Mouse (Mus musculus): ENCODE measurements around the gene Ndufaf3. TPM values are rescaled to one million over a fixed set of nuclear protein-coding genes. Genes with fewer than 3 reads are reported as not detected.
"Not testable (repeated sequence)": the region's sequence is repeated elsewhere in the genome, so short reads cannot be mapped to it uniquely, and the experiment has no call there.

Gene Ndufaf3
- 50.1 and 53.2 TPM in 2 replicates for polyA plus RNA-seq (2014; fragmentation: Nextera tagmentation; extraction: Ambion mirVana)

GRCm38 (mm10) chr9:108566815-108567776 lies at the start of gene Ndufaf3:
Gene Ndufaf3, minus strand, starts transcription at chr9:108567434.
- H3K4me2 ChIP-seq (ENCODE audit: low read depth, low read length, severe bottlenecking), result peak within 1 kb of the TSS; percentile 99
- no peaks in the 10 kb centered on the region for H3K9me3 ChIP-seq (ENCODE audit: control insufficient read depth, low read length)
- peaks cover 19% of the 10 kb centered on the region for H3K4me1 ChIP-seq (replicated peaks; ENCODE audit: control insufficient read depth, insufficient read depth, low read length)
- no peaks in the 10 kb centered on the region for H3K27me3 ChIP-seq (ENCODE audit: control insufficient read depth, insufficient read depth, low read length)
- H3K36me3 ChIP-seq (ENCODE audit: control insufficient read depth, insufficient read depth, low read length), result peaks cover 12% of the 10 kb centered on the region
- WGBS, result under 1% methylated on average over 71 of the region's 73 CpGs
- H3K9ac ChIP-seq (ENCODE audit: low read length), result peak within 1 kb of the TSS; percentile 87
- peak; percentile 80 for ATAC-seq (replicated peaks; ENCODE audit: low FRiP score)
- H3K27ac ChIP-seq (ENCODE audit: low read depth, low read length), result peak within 1 kb of the TSS; percentile 88
- DNase-seq (ENCODE audit: low spot score), result peak; percentile 97
- peak within 1 kb of the TSS; percentile 69 for H3K4me3 ChIP-seq (ENCODE audit: low read depth, low read length)

- H3K9ac ChIP-seq (ENCODE audit: low read length), result no peak overlapping the region
- H3K27ac ChIP-seq (ENCODE audit: low read depth, low read length), result no peak overlapping the region
- no peaks in the 10 kb centered on the region for H3K9me3 ChIP-seq (ENCODE audit: control insufficient read depth, low read length)
- H3K4me1 ChIP-seq (replicated peaks; ENCODE audit: control insufficient read depth, insufficient read depth, low read length), result no peaks in the 10 kb centered on the region
- no peaks in the 10 kb centered on the region for H3K27me3 ChIP-seq (ENCODE audit: control insufficient read depth, insufficient read depth, low read length)
- ATAC-seq (replicated peaks; ENCODE audit: low FRiP score) (no peak), DNase-seq (ENCODE audit: low spot score) (no peak)
- whole genome bisulfite sequencing, result 96% methylated on average over 10 of the region's 10 CpGs
- no peak overlapping the region for H3K4me2 ChIP-seq (ENCODE audit: low read depth, low read length, severe bottlenecking)
- H3K4me3 ChIP-seq (ENCODE audit: low read depth, low read length), result no peak overlapping the region
- no peaks in the 10 kb centered on the region; the same call in 1 of the 2 replicates for H3K36me3 ChIP-seq (ENCODE audit: control insufficient read depth, insufficient read depth, low read length)
These were observed 44.3 kb upstream of the Ndufaf3 start for GRCm38 (mm10) chr9:108611488-108611887.

GRCm38 (mm10) chr9:108608889-108609288 lies 41.7 kb upstream of the Ndufaf3 start:
- Histone ChIP-seq H3K27me3 (ENCODE audit: control insufficient read depth, insufficient read depth, low read length) (no peaks in the 10 kb centered on the region), H3K27ac (ENCODE audit: low read depth, low read length) (no peak overlapping the region), H3K36me3 (ENCODE audit: control insufficient read depth, insufficient read depth, low read length) (no peaks in the 10 kb centered on the region; the same call in 1 of the 2 replicates), H3K4me1 (replicated peaks; ENCODE audit: control insufficient read depth, insufficient read depth, low read length) (no peaks in the 10 kb centered on the region), H3K4me3 (ENCODE audit: low read depth, low read length) (no peak overlapping the region), H3K4me2 (ENCODE audit: low read depth, low read length, severe bottlenecking) (no peak overlapping the region), H3K9me3 (ENCODE audit: control insufficient read depth, low read length) (no peaks in the 10 kb centered on the region), H3K9ac (ENCODE audit: low read length) (no peak overlapping the region)
- 94% methylated on average over 4 of the region's 4 CpGs for WGBS
- ATAC-seq (replicated peaks; ENCODE audit: low FRiP score), result no peak
- DNase-seq (ENCODE audit: low spot score), result no peak

- H3K9ac ChIP-seq (ENCODE audit: low read length); H3K27me3 ChIP-seq (ENCODE audit: control insufficient read depth, insufficient read depth, low read length); H3K4me3 ChIP-seq (ENCODE audit: low read depth, low read length); ATAC-seq (replicated peaks; ENCODE audit: low FRiP score); H3K4me1 ChIP-seq (replicated peaks; ENCODE audit: control insufficient read depth, insufficient read depth, low read length); H3K4me2 ChIP-seq (ENCODE audit: low read depth, low read length, severe bottlenecking); H3K9me3 ChIP-seq (ENCODE audit: control insufficient read depth, low read length); H3K36me3 ChIP-seq (ENCODE audit: control insufficient read depth, insufficient read depth, low read length); H3K27ac ChIP-seq (ENCODE audit: low read depth, low read length); DNase-seq (ENCODE audit: low spot score): not testable (repeated sequence)
- 92% methylated on average over 5 of the region's 5 CpGs for WGBS
These were observed 40.7 kb upstream of the Ndufaf3 start for GRCm38 (mm10) chr9:108607929-108608328.

- DNase-seq (ENCODE audit: low spot score), result no peak
These were observed 34.8 kb upstream of the Ndufaf3 start for GRCm38 (mm10) chr9:108601986-108602385.

GRCm38 (mm10) chr9:108600011-108600410 lies 32.8 kb upstream of the Ndufaf3 start:
- no peaks in the 10 kb centered on the region for H3K9me3 ChIP-seq (ENCODE audit: control insufficient read depth, low read length)
- no peaks in the 10 kb centered on the region; the same call in 1 of the 2 replicates for H3K36me3 ChIP-seq (ENCODE audit: control insufficient read depth, insufficient read depth, low read length)
- 81% methylated on average over 2 of the region's 2 CpGs for WGBS
- H3K27me3 ChIP-seq (ENCODE audit: control insufficient read depth, insufficient read depth, low read length), result no peaks in the 10 kb centered on the region
- no peak for ATAC-seq (replicated peaks; ENCODE audit: low FRiP score)
- H3K9ac ChIP-seq (ENCODE audit: low read length), result no peak overlapping the region
- no peaks in the 10 kb centered on the region for H3K4me1 ChIP-seq (replicated peaks; ENCODE audit: control insufficient read depth, insufficient read depth, low read length)
- H3K4me3 ChIP-seq (ENCODE audit: low read depth, low read length), result no peak overlapping the region
- H3K4me2 ChIP-seq (ENCODE audit: low read depth, low read length, severe bottlenecking), result no peak overlapping the region
- H3K27ac ChIP-seq (ENCODE audit: low read depth, low read length), result no peak overlapping the region
- DNase-seq (ENCODE audit: low spot score), result no peak

More at GRCm38 (mm10) chr9:108601986-108602385, 34.8 kb upstream of the Ndufaf3 start:
- 90% methylated on average over 4 of the region's 4 CpGs for WGBS
- H3K9me3 ChIP-seq (ENCODE audit: control insufficient read depth, low read length), result no peaks in the 10 kb centered on the region
- no peak overlapping the region for H3K9ac ChIP-seq (ENCODE audit: low read length)
- ATAC-seq (replicated peaks; ENCODE audit: low FRiP score), result no peak
- H3K4me3 ChIP-seq (ENCODE audit: low read depth, low read length), result no peak overlapping the region
- H3K36me3 ChIP-seq (ENCODE audit: control insufficient read depth, insufficient read depth, low read length), result no peaks in the 10 kb centered on the region; the same call in 1 of the 2 replicates
- H3K4me2 ChIP-seq (ENCODE audit: low read depth, low read length, severe bottlenecking), result no peak overlapping the region
- H3K27ac ChIP-seq (ENCODE audit: low read depth, low read length), result no peak overlapping the region
- no peaks in the 10 kb centered on the region for H3K27me3 ChIP-seq (ENCODE audit: control insufficient read depth, insufficient read depth, low read length)
- H3K4me1 ChIP-seq (replicated peaks; ENCODE audit: control insufficient read depth, insufficient read depth, low read length), result no peaks in the 10 kb centered on the region

- H3K36me3 ChIP-seq (ENCODE audit: control insufficient read depth, insufficient read depth, low read length), result no peaks in the 10 kb centered on the region; the same call in 1 of the 2 replicates
- no peaks in the 10 kb centered on the region for H3K4me1 ChIP-seq (replicated peaks; ENCODE audit: control insufficient read depth, insufficient read depth, low read length)
- H3K4me2 ChIP-seq (ENCODE audit: low read depth, low read length, severe bottlenecking), result no peak overlapping the region
- no peak overlapping the region for H3K9ac ChIP-seq (ENCODE audit: low read length)
- DNase-seq (ENCODE audit: low spot score), result no peak
- no peak for ATAC-seq (replicated peaks; ENCODE audit: low FRiP score)
- H3K9me3 ChIP-seq (ENCODE audit: control insufficient read depth, low read length), result no peaks in the 10 kb centered on the region
- H3K27me3 ChIP-seq (ENCODE audit: control insufficient read depth, insufficient read depth, low read length), result no peaks in the 10 kb centered on the region
- no peak overlapping the region for H3K4me3 ChIP-seq (ENCODE audit: low read depth, low read length)
- 80% methylated on average over 4 of the region's 4 CpGs for WGBS
- H3K27ac ChIP-seq (ENCODE audit: low read depth, low read length), result no peak overlapping the region
These were observed 31.9 kb upstream of the Ndufaf3 start for GRCm38 (mm10) chr9:108599021-108599566.

- H3K27ac ChIP-seq (ENCODE audit: low read depth, low read length), result 0 out of 2 replicates have a peak within 1 kb of the TSS, but pooled peaks have one; percentile 31
- H3K9me3 ChIP-seq (ENCODE audit: control insufficient read depth, low read length), result no peaks in the 10 kb centered on the region
- H3K4me1 ChIP-seq (replicated peaks; ENCODE audit: control insufficient read depth, insufficient read depth, low read length), result no peaks in the 10 kb centered on the region
- DNase-seq (ENCODE audit: low spot score), result peak; percentile 83
- H3K9ac ChIP-seq (ENCODE audit: low read length), result peak within 1 kb of the TSS; percentile 78
- WGBS, result 2% methylated on average over 56 of the region's 69 CpGs
- ATAC-seq (replicated peaks; ENCODE audit: low FRiP score), result peak; percentile 88
- no peaks in the 10 kb centered on the region for H3K36me3 ChIP-seq (ENCODE audit: control insufficient read depth, insufficient read depth, low read length)
- no peaks in the 10 kb centered on the region for H3K27me3 ChIP-seq (ENCODE audit: control insufficient read depth, insufficient read depth, low read length)
- H3K4me3 ChIP-seq (ENCODE audit: low read depth, low read length), result peak within 1 kb of the TSS; percentile 71
- H3K4me2 ChIP-seq (ENCODE audit: low read depth, low read length, severe bottlenecking), result peak within 1 kb of the TSS; percentile 94
These were observed 29.9 kb upstream of the Ndufaf3 start, which contains the start of gene P4htm for GRCm38 (mm10) chr9:108596998-108597764. Gene P4htm, minus strand, starts transcription at chr9:108597667.

Data from forebrain, embryonic 11.5 days (tissue).